Mouse (Mus musculus): ENCODE results near the gene Bst2. TPM values are rescaled to one million over a fixed set of nuclear protein-coding genes. Genes with fewer than 3 reads are reported as not detected.

Bst2 gene
- total RNA-seq, 2 experiments from 2014 or later: 12.8 to 13.8 TPM

DNA sequence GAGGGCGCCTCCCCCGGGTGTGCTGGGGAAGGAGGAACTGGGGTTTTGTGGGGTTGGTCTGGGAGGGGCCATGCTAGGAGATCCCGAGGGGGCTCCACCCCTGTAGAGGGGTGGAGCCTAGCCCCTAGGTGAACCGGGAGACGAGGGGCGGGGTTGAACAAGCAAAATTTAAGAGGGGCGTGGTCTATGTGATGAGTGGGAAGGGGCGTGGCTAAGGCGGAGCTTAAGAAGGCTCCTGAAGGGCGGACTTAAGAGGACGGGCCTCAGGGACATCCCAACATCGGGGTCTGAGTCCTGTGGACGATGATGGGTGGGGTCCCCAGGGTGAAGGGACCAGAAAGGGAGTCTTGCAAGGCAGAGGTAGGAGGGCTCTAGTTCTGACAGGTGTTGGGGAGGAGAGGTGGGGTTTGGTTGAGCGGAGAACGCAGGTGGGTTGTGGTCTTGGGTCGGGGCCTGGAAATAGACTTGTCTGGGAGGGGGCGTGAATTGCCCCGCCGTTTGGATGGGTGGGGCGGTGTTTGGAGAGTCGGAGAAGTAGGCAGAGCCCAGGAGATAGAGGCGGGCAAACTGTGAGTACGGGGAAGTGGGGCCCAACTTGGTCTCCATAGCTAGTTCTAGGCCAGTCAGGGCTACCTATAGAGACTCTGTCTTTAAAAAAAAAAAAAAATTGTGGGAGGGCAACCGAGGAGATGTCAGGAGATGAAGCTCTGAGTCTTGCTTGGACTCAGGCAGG is 21.9 kb upstream of the Bst2 start:
- peak; percentile 61 for DNase-seq

DNA sequence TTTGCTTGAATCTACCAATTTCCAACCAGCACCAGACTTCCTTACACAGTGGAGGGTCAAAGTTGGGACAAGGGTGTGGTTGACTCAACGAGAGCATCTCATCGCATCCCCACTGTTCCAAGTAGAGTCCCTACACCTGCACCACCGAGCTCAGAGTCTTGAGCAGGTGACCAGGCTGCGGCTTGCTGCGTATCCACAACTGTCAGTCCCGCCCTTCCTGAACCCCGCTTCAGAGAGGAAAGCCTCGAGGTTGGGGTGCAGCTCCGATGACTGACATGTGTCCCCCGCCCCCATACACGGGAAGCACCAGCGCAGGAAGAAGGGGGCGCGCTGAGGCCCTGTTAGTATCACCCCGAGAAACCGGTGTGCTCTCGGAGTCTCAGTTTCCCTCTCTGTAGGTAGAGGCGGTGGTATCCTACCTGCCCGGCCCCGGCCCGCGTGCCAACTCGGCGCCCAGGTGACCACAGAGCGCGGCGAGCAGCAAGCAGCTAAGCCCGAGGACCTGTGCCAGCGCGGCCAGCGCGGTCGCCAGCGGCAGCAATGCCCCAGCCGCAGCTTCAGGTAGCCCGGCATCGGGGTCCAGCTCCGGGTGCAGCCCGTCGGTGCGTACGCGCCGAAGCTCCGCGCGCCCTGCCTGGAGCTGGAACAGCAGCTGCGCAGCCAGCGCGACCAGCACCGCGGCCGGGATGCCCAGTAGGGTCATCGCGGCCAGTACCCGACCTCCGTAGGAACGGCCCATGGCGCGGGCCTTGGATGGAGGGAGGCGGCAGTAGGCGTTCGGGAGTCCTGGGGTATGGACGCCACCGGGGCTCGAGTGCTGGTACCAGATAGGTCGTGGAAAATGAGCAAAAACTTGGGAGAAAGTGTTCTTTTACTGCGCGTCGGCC is 21.1 kb upstream of the Bst2 start, which contains the start of gene Tmem221:
Gene Tmem221 (minus strand): TSS at position 801 of the 887 bp plus-strand sequence.
- DNase-seq: no peak

DNA sequence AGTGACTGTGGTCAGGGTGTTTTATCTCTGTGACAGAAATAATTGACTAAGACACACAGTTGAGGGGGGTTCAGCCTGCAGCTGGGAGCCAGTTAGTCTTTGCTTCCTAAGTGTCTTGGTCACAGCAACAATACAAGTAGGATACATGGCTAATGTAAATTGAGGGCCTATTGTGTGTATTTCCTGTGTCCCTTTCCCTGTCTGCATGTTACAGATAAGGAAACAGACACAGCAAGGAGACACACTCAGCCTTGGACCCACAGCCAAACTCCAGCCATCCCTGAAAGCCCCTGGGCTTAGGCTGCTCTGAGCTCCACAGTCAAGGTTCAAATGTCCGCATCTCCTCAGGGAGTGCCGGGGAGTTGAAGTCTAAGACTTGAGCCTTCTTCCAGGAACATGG is 17.4 kb upstream of the Bst2 start:
- no peak for DNase-seq

DNA sequence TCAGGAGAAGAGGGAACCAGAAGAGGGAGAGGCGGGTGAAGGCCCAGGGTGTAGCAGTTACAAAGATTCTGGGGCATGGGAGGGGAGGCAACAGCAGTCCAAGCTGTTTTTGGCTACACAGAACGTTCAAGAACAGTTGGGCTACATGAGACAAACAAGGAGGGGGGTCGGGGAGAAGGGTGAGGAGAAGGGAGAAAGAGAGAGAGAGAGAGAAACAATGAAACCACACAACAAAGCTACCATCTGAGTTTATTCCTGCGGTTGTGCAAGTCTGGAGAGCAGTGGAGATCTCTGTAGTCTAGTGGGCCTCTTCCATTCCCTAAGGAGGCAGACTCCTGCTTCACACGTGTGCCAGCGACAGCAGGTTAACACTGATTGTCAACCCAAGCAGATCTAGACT is 16.7 kb upstream of the Bst2 start:
- DNase-seq: no peak

DNA sequence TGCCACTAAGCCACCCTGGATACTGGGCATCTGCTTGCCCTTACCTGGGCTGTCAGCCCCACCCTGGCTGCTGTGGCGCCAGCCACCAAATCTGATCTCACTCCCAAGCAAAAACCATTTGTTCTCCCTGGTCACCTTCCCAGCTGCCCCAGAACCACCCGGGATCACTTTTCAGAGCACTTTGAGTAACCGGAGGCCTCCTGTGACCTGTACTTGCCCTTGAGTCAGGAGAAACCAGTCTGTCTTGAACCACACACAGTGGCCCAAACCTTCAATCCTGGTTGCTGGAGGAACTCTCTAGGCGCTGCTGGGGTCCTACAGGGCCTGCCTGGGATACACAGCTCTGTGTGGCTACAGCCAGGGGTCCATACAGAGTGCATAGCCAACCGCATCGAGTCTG is 15.5 kb upstream of the Bst2 start:
- no peak for DNase-seq

DNA sequence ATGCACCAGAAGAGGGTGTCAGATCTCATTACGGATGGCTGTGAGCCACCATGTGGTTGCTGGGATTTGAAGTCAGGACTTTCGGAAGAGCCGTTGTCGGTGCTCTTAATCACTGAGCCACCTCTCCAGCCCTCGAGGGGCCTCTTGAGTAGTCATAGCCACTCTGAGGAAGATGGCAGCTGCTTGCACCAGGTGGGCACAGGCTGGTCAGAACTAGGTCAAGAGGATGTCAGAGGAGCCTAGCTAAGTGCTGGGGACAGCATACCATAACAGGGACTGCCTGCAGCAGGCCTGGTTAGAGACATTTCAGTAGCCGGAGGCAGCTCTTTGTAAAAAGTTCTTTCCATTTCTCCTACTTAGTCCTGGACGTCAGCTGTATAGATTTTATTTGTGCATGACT is 13.5 kb upstream of the Bst2 start:
- no peak for DNase-seq

DNA sequence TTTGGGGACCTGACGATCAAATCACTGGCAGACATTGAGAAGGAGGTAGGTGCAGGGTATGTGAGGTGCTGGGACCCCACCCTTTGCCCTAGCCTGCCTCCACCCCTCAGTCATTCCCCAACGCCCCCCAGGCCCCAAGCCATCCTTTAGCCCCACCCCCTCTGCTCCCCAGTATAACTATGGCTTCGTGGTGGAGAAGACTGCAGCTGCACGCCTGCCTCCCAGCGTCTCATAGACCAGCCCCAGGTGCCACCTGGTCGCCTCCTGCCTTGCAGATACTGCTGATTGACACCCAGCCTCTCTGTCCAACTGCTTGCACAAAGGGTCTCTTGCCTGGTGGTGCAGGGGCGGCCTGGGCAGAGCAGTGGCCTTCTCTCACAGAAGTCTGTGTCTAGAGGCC is 10.3 kb upstream of the Bst2 start:
- no peak for DNase-seq

DNA sequence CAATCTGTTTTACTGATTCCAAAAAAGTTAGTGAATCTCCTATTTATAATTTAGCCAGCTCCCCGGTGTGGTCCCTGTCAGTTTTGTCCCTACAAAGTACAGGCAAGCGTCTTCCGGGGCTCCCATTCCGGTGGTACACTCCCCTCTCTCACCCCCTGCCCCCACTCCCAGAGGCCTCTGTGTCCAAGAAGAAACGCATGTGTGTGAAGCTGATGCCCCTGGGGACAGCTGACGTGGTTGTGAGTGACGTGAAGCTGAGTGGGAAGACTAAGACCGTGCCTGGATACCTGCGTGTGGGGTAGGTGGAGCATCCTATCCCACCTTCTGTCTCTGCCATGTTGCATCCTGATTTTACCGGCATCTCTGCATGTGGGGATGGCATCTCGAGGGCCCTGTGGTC is 7.8 kb upstream of the Bst2 start:
- DNase-seq: no peak

DNA sequence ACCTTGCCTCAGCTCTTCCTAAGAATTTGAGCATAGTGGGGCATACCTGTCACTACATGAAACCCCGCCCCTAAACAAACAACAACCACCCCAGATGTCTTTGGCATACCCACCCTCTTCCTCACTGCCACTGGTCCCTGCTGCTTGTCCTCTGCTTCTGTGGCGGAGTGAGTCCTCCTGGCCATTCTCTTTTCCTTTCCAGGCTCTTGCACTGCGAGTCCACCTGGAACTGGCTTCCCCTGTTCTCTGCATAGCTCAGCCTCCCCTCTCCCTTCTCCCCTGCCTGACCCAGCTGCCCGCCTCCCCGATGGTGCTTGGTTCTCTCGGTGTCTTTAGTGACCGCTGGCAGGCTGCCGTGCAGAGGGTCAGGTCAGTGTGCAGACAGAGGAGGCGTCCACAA is 6.5 kb upstream of the Bst2 start:
- no peak for DNase-seq

DNA sequence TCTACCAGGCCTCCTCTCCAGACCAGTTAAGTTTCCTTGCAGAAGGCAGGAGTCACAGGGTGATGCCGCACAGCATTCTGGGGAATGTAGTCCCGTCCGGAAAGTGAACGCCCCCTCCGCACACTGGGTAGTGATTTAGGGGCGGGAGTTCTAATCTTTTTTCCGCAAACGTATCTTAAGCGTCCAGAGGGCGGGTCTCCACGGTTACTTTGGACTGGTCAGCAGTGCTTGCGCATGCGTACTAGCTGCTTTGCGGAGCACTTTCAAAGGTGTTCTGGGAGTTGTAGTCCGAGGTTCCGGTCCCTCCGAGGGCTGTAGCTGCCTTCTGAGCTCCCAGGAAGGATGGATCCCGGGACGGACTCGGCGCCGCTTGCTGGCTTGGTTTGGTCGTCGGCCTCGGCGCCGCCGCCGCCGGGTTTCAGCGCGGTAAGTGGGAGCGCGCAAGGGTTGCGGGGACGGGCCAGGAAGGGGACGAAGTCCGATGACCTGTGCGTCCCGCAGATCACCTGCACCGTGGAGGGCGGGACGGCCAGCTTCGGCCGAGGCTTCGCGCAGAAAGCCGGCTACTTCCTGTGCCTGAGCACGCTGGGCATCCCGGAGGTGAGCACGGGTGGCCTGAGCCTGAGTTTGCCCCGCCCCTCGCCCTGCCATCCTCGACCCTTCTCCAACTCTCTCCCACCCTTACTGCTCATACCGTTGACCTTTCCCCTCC is 5.5 kb upstream of the Bst2 start, which contains the start of gene Mvb12a:
Gene Mvb12a (plus strand): TSS at position 291 of the 712 bp plus-strand sequence.
- peak; percentile 96 for DNase-seq

DNA sequence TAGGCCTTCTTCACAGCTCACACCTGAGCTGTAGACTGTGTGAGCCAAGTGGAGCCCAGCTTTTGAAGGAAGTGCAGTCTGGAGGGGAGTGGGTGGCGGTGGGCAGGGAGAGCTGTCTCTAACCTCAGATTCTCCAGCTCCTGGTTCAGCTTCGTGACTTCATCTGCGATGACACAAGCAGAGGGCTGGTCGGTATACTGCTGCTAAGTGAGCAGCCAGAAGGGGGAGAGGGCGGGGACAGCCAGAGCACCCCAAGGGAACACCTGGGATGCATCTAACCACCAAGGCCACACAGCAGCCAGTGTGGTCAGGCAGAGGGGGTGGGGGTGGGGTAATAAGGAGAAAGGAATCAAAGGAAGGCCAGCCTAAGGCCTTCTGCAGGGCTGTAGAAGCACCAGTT is 1.6 kb downstream of the Bst2 start:
- no peak for DNase-seq

DNA sequence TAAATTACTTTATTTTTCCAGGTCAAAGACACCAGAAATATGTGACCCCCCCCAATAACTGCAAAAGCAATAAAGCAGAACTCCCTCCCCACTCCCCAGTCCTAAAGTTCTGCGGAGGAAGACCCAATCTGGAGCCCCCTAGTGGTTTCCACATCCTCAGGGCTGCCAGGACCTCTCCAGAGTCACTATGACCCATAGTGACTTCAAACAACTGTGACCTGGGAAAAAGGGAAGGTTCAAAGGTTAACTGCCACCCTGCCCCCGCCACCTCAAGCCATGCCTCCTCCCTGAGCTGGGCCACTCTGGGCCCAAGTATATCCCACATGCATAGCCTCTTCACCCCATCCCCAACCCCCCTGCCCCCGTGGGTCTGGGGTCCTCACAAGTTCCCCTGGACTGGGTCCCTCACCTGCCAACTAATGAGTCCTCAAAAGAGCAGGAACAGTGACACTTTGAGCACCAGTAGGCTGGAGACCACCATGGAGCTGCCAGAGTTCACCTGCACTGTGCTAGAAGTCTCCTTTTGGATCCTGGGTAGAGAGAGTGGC is 2.9 kb downstream of the Bst2 start:
- no peak for DNase-seq

DNA sequence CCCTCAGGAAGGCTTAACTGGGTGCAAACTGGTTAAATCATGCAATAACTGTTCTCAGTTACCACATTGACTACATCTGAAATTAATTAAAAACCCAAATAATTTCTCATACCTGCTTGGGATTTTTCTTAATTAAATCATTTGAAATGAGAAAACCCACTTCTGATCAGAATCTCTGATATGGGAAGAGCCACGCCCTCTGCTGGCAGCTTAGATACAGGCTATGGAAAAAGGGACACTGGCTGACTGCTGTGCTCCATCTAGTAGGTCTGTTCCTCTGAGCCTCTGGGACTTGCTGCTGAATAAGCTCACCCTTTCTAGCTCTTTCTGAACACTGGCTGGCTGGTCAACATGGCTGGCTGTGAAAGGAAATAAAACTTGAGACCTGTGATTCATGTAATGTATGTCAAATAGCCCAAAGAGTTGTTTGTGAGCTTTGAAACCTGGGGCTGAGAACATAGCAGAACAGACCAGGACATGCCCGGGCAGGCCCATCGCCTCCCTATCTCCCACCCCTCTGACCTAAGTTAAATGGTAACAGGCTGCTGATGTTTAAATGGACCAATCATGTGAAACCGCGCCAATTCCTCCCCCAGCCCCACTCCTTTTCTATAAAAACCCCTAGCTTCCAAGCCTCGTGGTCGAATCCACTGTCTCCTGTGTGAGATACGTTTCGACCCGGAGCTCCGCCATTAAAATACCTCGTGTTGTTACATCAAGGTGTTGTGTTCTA is 6.4 kb downstream of the Bst2 start:
- DNase-seq: peak; percentile 34

DNA sequence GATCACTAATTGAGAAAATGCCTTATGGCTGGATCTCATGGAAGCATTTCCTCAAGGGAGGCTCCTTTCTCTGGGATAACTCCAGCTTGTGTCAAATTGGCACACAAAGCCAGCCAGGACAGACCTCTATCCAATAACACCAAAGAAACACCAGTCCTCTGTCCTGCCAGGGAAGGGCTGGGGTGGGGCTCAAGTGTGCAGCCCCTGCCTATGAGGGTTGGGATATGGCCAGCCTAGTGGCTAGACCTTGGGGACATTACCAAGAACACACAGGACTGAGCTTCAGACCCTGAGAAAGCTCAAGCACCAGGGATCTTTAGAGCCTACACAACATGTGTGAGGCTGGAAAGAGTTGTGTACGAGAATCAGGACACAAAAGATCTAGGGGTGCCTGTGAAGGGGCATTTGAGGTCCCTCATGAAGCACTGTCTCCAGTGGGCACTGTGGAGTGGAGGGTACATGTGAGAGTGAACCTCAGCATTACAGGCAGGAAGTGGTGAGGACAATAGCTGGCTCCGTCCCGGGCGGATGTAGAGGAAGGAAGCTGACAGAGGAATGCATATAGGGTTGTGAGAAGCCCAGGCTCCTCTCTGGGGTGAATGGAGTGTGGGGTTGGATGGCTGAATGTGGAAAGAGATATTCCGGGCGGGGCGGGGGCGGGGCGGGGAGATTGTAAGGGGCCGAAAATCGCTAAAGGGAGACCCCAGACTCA is 8.7 kb downstream of the Bst2 start:
- DNase-seq: peak; percentile 56

DNA sequence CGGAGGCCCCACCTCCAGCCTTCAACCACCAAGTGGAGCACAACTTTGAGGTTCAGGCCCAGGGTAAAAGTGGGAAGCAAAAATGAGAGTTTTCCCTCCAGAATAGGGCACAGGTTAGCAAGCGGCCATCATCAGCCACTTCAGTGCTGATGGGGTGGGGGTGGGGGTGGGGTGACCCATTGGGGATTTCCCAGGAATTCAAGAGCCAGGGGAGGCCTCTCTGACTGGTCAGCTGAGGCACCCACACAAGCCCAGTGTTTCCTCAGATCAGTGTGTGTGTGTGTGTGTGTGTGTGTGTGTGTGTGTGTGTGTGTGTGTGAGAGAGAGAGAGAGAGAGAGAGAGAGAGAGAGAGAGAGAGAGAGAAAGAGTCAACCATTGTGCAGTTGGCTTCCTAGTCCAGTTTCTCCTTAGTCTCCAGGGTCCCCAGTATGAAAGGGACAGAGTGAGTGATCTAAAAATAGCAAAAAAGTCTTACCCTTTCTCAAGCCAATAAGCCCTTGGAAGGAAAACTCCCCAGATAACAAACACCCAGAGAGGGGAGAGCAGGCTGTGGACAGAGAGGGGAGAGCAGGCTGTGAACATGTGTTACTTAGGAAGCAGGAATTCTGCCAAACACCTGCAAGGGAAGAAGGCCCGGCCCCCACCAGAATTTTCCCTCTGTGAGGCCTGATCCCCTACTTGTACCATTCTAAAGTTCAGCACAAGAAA is 9.9 kb downstream of the Bst2 start:
- peak; percentile 36 for DNase-seq

DNA sequence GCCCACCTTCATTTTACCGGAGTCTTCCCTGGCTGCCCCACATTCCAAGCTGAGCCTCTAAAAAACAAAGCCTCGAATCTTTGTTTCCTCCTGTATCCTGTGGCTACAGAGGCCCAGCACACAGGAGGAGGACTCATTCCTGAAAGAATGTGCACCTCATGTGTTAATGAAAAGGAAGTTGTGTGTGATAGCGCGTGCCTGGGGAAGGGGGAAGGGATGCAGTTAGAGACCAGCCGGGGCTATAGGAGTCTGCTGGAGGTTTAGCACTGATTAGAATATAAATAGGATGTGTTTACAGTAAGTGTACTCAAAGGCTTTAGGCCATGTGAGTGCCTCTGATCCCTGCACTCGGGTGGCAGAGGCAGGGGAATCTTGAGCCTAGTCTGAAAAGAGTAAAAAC is 11.0 kb downstream of the Bst2 start:
- DNase-seq: peak; percentile 29

DNA sequence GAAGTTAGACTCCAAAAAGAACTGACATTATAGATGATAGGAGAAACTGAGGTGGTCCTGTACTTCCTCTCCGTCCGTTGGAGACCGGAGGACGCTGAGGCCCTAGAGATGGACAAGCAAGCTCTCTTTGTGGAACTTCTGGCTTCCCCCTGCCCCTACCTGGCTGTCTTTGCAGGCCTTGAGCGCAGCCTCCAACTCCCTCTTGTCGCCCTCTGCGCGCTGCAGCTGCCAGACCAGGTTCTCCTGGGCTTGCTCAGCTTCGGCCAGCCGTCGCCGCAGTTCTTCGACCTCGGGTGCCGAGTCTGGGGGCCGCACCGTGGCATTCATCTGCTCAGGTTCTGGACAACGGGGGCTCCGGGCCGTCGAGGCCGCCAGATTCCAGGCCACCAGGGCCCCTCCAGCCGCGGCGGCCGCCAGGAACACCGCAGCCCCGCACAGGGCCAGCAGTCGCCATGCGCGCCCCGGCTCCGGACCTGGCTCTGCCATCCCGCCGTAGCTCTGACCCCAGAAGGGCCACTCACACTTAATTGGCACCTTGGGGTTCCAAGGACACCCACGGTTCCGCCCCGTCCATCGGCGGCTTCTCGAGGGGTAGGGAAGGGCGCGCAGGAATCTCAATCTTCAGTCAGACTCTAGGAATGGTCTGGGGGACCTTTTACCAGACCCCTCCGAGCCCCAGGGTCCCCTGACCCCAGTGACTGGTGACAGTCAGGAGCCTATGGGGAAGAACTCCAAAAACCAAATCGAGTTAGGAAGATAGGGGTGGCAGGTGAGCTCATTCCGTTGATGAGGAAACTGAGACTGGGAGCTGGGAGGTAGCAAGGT is 11.8 kb downstream of the Bst2 start, which contains the start of gene Ccdc194:
Gene Ccdc194 (minus strand): TSS at position 486 of the 825 bp plus-strand sequence.
- DNase-seq: no peak

DNA sequence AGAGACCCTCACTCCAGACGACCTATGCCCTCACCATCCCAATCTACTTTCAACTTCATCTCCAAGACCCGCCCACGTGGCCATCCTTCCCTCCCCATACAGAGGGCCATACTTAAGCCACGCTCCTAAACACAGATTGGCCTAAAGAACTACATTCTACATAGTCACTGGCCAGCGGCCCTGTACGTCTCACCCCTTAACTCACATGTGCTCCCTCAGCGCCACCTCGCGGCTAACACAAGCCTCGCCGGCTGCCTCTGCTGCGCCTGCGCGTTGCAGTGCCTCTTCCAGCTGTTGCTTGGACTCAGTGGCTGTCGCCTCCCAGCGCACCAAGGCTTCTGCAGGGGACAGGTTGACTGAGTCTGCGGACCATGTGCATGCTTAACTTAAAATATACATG is 15.6 kb downstream of the Bst2 start:
- peak; percentile 99 for DNase-seq

DNA sequence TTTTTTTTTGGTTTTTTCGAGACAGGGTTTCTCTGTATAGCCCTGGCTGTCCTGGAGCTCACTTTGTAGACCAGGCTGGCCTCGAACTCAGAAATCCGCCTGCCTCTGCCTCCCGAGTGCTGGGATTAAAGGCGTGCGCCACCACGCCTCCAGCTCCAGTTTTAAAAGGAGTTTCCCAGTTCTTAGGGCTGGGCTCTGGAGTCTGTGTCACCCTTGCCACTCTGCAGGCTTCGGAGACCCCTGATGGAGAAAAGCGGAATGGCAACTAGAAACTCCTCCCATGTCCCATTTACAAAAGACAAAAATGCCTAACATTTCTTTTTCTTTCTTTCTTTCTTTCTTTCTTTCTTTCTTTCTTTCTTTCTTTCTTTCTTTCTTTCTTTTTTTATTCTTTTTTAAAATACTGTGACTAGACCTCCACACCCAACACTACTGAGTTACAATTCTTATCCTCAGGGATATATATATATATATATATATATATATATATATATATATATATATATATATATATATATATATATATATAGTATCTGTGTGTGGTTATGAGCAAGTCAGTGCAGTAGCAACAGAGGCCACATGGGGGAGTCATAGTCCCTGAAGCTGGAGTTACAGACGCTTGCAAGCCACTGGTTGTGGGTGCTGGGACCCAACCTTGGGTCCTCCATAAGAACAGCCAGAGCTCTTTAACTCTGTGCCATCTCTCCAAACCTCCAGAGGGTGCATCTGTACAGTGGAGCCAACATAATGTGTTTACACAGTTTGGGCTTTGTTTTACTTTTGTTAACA is 18.0 kb downstream of the Bst2 start:
- peak; percentile 82 for DNase-seq
